Mouse (Mus musculus) C2C12 (cell line): ENCODE results near the gene Lmx1a. TPM values are rescaled to one million over a fixed set of nuclear protein-coding genes. Genes with fewer than 3 reads are reported as not detected.

Experiments used
- H3K27me3 ChIP-seq: one replicate; pipeline ENCODE4 v1.6.1; 2011; ENCODE audit not compliant: control insufficient read depth, insufficient read depth, insufficient read length
- H3K36me3 ChIP-seq: one replicate; pipeline ENCODE4 v1.6.1; 2011; ENCODE audit not compliant: control insufficient read depth, insufficient read depth
- H3K4me3 ChIP-seq: one replicate; pipeline ENCODE4 v1.5.1; 2011; ENCODE audit warnings: mild to moderate bottlenecking, control low read depth; ENCODE audit not compliant: poor library complexity, insufficient read depth, severe bottlenecking
- H3K79me2 ChIP-seq: one replicate; pipeline ENCODE4 v1.6.1; 2011; ENCODE audit not compliant: control insufficient read depth, insufficient read depth
- H3K79me3 ChIP-seq: one replicate; pipeline ENCODE4 v1.6.1; 2011; ENCODE audit warnings: low read depth, control low read depth
- H3ac ChIP-seq: one replicate; pipeline ENCODE3; 2011; ENCODE audit warnings: low read depth; ENCODE audit not compliant: control insufficient read depth, insufficient read length
- CEBPB ChIP-seq: IDR thresholded peaks from one replicate; pipeline ENCODE4 v1.6.1; 2011; ENCODE audit warnings: low read depth, mild to moderate bottlenecking, control low read depth, moderate library complexity
- CTCF ChIP-seq: IDR thresholded peaks from one replicate; pipeline ENCODE4 v1.5.1; 2011; ENCODE audit not compliant: control insufficient read depth, insufficient read depth, insufficient read length
- FOSL1 ChIP-seq: IDR thresholded peaks from one replicate; pipeline ENCODE4 v1.8.0; 2011; ENCODE audit warnings: mild to moderate bottlenecking, low read length; ENCODE audit not compliant: poor library complexity, insufficient read depth, severe bottlenecking
- MAX ChIP-seq: IDR thresholded peaks from one replicate; pipeline ENCODE4 v1.6.1; 2011; ENCODE audit warnings: mild to moderate bottlenecking, control low read depth
- MYOD1 ChIP-seq: IDR thresholded peaks from one replicate; pipeline ENCODE4 v1.6.1; 2011; ENCODE audit warnings: low read depth; ENCODE audit not compliant: control insufficient read depth, insufficient read length
- MYOG ChIP-seq: IDR thresholded peaks from one replicate; pipeline ENCODE4 v1.6.1; 2011; ENCODE audit not compliant: control insufficient read depth, insufficient read length; ENCODE audit errors: extremely low read depth
- USF1 ChIP-seq: IDR thresholded peaks from one replicate; pipeline ENCODE4 v1.6.1; 2011; ENCODE audit warnings: low read depth, mild to moderate bottlenecking, control low read depth, moderate library complexity
- polyA plus RNA-seq: library from polyadenylated mRNA; unstranded; fragments of >200 nt; fragmentation: generic; extraction: Trizol; gene quantifications from one replicate; pipeline ENCODE4 v1.2.1, GENCODE M21; 2012; ENCODE audit warnings: missing spikeins

Lmx1a gene
- polyA plus RNA-seq, 1 experiment: 0.04 TPM

DNA sequence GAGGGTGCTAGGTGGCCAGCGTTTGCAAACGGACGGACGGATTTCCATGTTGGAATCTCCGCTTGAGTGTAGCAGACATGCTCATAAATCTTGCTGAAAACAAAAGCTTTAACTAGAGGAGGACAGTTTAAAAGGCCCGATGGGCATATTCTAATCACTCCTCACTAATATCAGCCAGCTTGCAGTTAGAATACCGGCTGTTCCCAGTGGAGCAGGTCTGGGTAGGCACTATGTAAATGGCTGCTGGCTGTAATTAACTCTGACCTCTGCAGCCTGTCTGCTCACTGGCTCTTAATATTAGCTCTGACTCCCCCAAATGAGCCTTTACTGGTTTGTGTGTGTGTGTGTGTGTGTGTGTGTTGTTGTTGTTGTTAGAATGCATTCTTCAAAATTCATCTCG, 69.2 kb downstream of the Lmx1a start:
- Histone ChIP-seq H3K36me3 (no peaks in the 10 kb centered on the region), H3K79me3 (no peaks in the 10 kb centered on the region), H3K4me3 (no peak overlapping the region), H3K79me2 (no peaks in the 10 kb centered on the region), H3ac (no peak overlapping the region), H3K27me3 (peaks cover 45% of the 10 kb centered on the region)
- TF ChIP-seq CEBPB (no peak), FOSL1 (no peak), CTCF (no peak), MAX (no peak), MYOG (no peak), USF1 (no peak), MYOD1 (no peak)

DNA sequence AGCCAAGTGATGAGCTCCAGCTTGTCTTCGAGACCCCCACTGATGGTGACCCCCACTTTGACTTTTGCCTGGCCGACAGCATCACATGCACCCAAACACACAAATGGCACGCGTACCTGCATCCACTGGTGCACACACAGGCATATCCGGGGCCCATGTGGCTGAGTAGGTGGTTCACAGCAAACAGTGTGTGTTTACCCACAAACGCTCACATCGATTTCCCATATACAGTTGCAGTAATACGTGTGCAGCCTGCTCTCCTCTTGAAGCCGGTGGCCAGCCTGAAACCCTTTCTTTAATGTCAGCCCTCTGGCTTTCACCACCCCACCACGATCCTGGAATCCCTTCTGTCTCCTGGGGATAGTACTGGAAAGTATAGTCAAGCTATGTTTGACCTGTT, 71.3 kb downstream of the Lmx1a start:
- H3K4me3 ChIP-seq: no peak overlapping the region
- H3K79me2 ChIP-seq: no peaks in the 10 kb centered on the region
- H3K27me3 ChIP-seq: peaks cover 45% of the 10 kb centered on the region
- H3ac ChIP-seq: no peak overlapping the region
- H3K79me3 ChIP-seq: no peaks in the 10 kb centered on the region
- no peaks in the 10 kb centered on the region for H3K36me3 ChIP-seq
- TF ChIP-seq FOSL1 (no peak), MYOG (no peak), USF1 (no peak), MYOD1 (no peak), MAX (no peak), CTCF (no peak), CEBPB (no peak)

DNA sequence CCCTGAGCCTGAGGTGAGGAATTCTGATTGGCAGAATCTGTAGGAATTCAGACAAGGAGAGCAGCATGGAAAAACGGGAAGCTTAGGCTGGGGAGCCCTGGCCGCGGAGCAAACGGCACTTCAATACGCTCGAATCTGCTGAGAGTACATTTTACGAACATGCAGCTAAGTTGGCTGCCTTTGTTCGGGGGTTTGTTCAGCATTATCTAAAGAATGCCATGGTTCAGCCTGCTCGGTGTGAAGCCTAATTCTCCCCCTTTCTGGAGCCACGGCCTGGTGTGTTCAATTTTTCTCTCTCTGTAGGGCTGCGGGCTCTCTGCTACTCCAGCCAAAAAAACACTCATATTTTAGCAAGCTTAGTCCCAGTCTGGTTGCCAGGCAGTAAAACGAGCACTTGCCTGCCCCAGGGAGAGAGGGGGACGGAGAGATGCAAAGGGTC, 72.8 kb downstream of the Lmx1a start:
- Histone ChIP-seq H3K79me2 (no peaks in the 10 kb centered on the region), H3ac (no peak overlapping the region), H3K36me3 (no peaks in the 10 kb centered on the region), H3K27me3 (peaks cover 40% of the 10 kb centered on the region), H3K4me3 (no peak overlapping the region), H3K79me3 (no peaks in the 10 kb centered on the region)
- TF ChIP-seq MYOG: no peak
- TF ChIP-seq FOSL1: no peak
- TF ChIP-seq MYOD1: no peak
- no peak for TF ChIP-seq USF1
- TF ChIP-seq MAX: no peak
- TF ChIP-seq CTCF: no peak
- no peak for TF ChIP-seq CEBPB

DNA sequence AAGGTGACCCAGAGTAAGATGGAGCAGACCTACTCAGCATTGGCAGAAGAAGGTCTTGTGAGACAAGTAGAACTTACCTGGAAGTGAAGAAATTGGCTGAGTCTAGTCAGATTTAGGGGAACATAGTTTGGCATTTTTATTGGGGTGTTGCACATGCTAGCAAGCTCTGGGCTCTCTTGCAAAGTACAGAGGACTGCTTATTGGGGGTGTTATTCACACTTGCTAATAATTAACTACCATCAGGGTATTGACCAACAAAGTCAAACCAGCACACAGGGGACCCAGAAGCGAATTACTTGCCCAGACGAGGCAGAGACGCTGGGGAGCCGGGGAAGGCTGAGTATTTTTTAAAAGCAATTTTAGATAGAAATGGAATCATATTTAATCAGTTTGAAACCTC, 77.6 kb downstream of the Lmx1a start:
- TF ChIP-seq FOSL1: no peak
- no peak for TF ChIP-seq MYOG
- Histone ChIP-seq H3K27me3 (peaks cover 14% of the 10 kb centered on the region), H3K36me3 (no peaks in the 10 kb centered on the region), H3K79me2 (no peaks in the 10 kb centered on the region), H3K79me3 (no peaks in the 10 kb centered on the region), H3ac (no peak overlapping the region), H3K4me3 (no peak overlapping the region)

DNA sequence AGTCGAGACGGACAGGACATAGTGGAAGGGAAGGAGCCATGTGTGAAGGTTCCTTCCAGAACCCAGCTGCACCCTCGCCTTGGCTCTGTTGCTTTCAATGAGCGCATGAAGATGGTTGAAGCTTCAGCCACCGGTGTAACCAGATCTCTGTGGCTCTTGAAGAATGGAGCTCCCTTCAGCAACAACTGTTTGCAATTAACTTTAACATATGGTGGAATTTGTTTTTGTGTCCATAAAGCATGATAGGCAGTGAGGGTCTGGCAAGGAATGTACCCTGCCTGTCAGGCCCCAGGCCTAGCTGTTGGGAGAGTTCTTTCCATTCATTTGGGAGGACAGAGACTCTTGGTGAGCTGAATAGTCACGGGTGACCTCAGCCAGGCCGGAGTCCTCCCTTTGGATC, 81.4 kb downstream of the Lmx1a start:
- Histone ChIP-seq H3K36me3 (no peaks in the 10 kb centered on the region), H3ac (no peak overlapping the region), H3K79me3 (no peaks in the 10 kb centered on the region), H3K79me2 (no peaks in the 10 kb centered on the region), H3K27me3 (no peaks in the 10 kb centered on the region), H3K4me3 (no peak overlapping the region)
- TF ChIP-seq CTCF: no peak
- TF ChIP-seq CEBPB: no peak
- no peak for TF ChIP-seq USF1
- no peak for TF ChIP-seq MYOG
- TF ChIP-seq FOSL1: no peak
- TF ChIP-seq MYOD1: no peak
- TF ChIP-seq MAX: no peak

DNA sequence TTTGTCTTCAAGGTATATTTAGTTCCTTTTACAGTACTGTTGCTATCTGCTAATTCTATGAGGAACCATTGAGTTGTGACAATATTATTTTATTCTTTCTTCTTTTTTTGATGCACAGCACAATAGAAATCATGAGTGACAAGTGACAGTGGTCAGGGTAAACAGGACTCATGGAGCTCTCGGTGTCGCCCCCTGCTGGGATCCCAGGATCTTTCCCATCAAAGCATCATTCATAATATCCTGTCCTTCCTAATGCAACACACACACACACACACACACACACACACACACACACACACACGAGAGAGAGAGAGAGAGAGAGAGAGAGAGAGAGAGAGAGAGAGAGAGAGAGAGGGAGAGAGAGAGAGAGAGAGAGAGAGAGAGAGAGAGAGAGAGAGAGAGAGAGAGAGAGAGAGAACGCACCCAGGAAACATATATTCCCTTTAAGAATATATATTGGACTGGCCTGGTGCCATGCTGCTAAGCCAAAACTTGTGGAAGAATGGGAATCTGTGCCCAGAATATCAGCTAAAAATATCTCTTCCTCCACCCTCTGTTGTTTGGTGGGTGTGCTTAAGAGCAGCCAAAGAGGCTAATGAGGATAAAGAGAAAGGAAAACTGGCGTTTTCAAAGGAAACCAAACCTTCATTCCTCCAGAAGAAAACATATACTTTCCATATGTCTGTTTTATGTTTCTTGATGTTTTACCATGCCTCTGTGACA, 90.9 kb downstream of the Lmx1a start:
- Histone ChIP-seq H3K27me3 (no peaks in the 10 kb centered on the region), H3ac (no peak overlapping the region), H3K79me2 (no peaks in the 10 kb centered on the region), H3K36me3 (no peaks in the 10 kb centered on the region), H3K79me3 (no peaks in the 10 kb centered on the region), H3K4me3 (no peak overlapping the region)
- TF ChIP-seq MAX (no peak), MYOG (no peak), FOSL1 (no peak), CEBPB (no peak), CTCF (no peak), USF1 (no peak), MYOD1 (no peak)
